Mouse (Mus musculus): ENCODE measurements around the gene Fbxo39. TPM values are rescaled to one million over a fixed set of nuclear protein-coding genes. Genes with fewer than 3 reads are reported as not detected.

Gene Fbxo39
- total RNA-seq, 1 experiment from 2014 or later: not detected

DNA sequence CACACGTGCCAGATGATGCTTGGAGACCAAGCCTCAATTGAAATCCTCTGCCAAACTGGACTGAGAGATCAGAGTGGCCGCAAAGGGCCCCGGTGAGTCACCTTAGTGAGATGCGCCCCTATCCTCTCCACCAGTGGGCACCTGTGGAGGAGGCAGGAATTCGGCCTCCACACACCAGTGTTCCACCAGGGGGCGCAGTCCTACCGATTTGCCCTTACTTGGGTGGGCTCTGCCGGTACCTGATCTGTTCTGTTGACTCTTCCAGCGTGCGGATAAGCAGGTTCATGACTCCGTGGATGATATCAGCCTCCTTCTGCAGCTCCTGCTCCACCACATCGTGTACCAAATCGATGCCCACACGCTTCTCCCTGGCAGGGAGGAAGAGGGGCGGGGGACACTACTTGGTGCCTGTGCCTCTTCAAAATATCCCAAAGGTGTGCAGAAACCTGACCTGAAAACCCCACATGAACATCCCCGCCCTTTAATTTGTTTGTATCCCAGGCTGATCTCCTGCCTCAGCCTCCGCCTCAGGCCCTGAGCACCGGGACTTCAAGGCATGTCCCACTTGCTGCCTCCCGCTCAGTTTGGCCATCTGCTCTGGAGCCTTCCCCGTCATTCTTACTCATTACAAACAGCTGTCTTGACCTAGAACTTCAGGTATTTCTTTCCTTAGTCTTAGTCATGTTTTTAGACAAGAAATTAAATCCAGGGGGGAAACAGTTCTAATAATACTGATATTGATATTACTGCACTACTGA is 40.9 kb downstream of the Fbxo39 start:
- peak; percentile 86; the same call in 1 of the 2 replicates for ATAC-seq (replicated peaks; ENCODE audit: low read depth, poor library complexity, severe bottlenecking)

DNA sequence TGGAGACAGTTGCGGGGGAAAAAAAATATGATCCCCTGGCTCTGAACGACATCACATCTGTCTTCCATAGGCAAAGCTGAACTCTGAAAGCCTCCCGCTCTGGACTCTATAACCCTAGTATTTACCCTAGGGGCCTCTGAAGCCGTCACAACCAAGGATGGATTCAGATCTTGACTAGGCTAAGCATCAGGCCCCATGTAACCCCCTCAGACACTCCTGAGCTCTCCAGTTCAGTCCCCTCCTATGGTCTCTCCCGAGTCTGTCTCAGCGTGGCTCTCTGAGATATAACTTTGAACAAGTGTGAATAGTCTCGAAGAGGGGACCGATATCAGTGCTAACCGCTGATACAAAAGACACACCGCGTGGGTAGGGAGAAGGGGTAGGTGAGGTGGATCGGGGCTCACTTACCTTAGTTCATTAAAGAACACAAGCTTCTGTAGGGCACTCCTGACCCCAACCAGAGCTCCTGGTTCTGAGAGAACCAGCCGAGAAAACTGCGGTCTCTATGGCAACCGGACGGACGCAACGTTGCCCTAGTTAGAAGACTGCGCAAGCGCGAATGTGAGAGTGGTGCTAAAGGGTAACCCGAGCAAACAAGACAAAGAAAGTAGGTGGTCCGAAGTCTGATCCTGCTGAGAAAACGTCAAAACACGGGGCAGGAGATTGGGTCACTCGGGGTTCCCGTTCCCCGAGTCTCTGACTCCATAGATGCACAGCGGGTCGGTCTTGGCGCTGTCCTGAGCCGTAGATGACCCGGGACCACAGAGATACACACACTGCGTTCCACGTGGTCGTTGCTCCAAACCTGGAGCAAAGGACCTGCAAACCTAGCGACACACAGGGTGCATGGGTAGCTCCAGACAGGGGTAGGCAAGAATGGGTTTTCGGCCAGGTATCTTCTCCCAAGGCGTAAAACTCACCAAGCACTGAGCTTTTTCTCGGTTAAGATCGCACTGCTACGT is 47.4 kb downstream of the Fbxo39 start:
- peak; percentile 60 for ATAC-seq (replicated peaks; ENCODE audit: low read depth, poor library complexity, severe bottlenecking)

DNA sequence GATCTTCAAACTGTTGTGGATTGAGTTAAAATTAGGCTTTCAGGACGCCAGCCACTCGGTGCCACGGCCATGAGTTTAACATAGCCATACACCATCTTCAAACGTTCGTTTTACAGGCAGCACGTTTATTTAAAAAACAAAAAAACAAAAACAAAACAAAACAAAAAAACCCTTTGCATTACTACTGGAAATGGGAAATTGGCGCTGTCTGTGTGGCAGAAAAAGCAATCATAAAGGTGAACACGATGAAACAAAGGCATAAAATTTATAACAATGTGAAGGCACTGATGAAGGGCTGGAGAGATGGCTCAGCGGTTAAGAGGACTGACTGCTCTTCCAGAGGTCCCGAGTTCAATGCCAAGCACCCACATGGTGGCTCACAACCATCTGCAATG is 48.1 kb downstream of the Fbxo39 start, which contains the start of gene Tekt1:
TSS of gene Tekt1 (minus strand) at position 96 of the 395 bp plus-strand sequence.
- no peak for ATAC-seq (replicated peaks; ENCODE audit: low read depth, poor library complexity, severe bottlenecking)

DNA sequence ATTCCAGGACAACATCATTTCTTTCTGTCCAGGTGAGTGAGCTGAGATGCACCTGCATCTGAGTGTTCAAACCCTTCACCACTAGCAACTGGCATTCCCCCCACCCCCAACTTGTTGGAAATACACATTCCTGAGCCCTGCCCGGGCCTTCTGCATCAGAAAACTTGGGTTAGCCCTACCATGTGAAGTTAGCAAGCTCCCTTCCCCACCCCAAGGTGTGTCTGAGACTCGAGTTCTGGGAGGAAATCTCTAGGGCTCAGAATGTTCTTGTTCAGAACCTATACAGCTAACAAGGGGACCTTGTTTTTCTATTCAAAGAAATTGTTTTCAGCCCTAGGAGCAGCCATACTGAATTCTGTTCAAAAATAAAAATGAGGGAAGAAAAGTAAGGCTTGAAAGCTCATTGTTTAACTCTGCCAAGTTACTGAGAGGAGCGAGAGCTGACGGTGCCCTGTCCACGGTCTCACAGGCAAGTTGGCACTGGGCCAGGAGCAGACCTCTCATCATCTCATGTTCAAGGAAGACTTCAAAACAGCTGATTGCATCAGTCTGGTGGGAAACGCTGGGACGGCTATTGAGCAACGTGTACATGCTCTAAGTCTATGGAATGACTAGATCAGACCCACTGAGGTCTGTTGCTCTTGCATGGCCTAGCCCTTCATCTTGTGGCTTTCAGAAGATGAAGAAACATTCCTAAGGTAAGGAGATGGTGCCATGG is 49.4 kb downstream of the Fbxo39 start:
- no peak for ATAC-seq (replicated peaks; ENCODE audit: low read depth, poor library complexity, severe bottlenecking)

DNA sequence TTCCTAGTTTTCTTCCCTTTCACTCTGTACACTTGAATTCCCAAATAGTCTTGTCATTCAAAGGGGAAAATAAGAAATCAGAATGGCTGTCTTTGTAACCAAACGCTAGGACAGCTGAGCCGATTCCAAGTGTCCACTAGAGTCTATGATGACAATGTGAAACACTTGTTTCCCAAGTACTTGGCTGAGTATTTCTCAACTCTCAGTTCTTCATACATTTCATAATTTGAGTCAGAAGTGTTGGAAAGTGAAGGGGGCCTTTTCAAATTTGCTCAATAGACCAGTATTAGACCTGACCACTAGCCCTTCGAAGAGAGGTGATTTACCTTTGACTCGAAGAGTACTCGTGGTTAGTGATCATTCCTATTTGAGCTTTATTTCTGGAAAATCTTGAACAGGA is 50.3 kb downstream of the Fbxo39 start:
- ATAC-seq (replicated peaks; ENCODE audit: low read depth, poor library complexity, severe bottlenecking): no peak

DNA sequence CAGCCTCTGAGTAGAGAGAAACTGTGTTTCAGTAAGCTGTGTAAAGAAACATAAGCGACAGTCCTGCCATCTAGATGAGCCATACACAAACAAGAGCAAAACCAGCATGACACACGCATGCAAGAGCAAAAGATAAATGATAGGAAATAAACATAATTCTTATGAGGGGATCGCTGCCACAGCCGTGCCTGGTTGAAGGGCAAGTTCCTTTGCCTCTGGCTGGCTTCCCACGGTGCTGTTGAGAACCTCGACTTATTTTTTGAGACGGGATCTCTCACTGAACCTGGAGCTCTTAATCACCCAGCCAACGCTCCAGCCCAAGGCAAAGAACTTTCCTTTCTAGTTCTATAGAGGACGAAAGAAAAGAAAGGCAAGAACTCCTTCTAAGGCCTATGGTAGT is 51.9 kb downstream of the Fbxo39 start:
- ATAC-seq (replicated peaks; ENCODE audit: low read depth, poor library complexity, severe bottlenecking): no peak

DNA sequence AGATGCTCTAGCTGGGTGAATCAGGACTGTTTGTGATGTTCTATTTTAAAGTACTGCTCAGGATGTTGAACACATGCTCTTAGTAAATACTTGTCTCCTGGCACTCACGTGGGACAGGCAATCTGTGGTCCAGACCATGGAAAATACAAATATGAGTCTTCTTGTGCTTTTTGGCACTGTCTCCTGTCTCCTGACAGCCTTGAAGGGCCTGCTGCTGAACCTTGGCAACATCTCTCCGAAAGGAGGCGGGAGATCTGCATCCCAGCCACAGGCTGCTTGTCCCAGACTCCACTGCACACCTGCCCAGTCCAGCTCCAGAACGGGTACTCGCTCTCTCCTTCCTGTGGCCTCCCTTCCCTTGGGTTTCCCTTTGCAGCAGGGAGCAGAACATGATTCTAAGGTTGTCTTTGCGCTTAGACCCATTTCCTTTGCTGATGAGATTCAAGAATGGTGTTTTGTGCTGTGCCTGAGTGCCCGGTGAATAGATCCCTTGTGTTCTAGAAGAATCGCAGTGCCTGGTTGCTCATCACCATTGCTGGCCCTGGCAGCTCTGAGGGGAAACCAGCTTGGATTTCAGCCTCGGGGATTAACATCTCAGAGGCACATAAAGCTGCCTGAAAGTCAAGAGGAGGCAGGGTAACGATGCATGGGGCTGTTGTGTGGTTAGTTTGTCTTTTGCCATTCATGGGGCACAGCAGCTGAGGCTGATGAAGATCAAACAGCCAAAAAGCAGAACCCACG is 53.9 kb downstream of the Fbxo39 start:
- ATAC-seq (replicated peaks; ENCODE audit: low read depth, poor library complexity, severe bottlenecking): no peak

Other genes starting within 250 kb of the Fbxo39 start
- gene Pitpnm3, start 178.7 kb upstream of the Fbxo39 start, total RNA-seq (2017): not detected in 2 replicates
- 0.46 TPM in 1 of 2 replicates, not detected in the other for gene Gm43951, start 107.6 kb upstream of the Fbxo39 start, total RNA-seq (2017)
- gene 4933427D14Rik, start 107.0 kb upstream of the Fbxo39 start, total RNA-seq (2017): 21.7 and 39.7 TPM in 2 replicates
- gene Txndc17, start 106.9 kb upstream of the Fbxo39 start, total RNA-seq (2017): 41.7 and 43.9 TPM in 2 replicates
- gene Med31, start 98.9 kb upstream of the Fbxo39 start, total RNA-seq (2017): 10.1 and 17.1 TPM in 2 replicates
- gene Slc13a5, start 47.2 kb upstream of the Fbxo39 start, total RNA-seq (2017): 0.34 TPM in 1 of 2 replicates, not detected in the other
- gene Xaf1, start 12.8 kb upstream of the Fbxo39 start, total RNA-seq (2017): 12.7 and 14.6 TPM in 2 replicates
- 0.18 TPM in 1 of 2 replicates, not detected in the other for gene Tekt1, start 48.0 kb downstream of the Fbxo39 start, total RNA-seq (2017)
- 0.23 TPM in 1 of 2 replicates, not detected in the other for gene Smtnl2, start 97.3 kb downstream of the Fbxo39 start, total RNA-seq (2017)
- gene Ggt6, start 121.1 kb downstream of the Fbxo39 start, total RNA-seq (2017): not detected in 2 replicates
- 138 and 260 TPM in 2 replicates for gene Mybbp1a, start 126.9 kb downstream of the Fbxo39 start, total RNA-seq (2017)
- gene Spns2, start 175.5 kb downstream of the Fbxo39 start, total RNA-seq (2017): 38.1 and 49.9 TPM in 2 replicates
- 20.5 and 29.3 TPM in 2 replicates for gene Spns3, start 236.1 kb downstream of the Fbxo39 start, total RNA-seq (2017)

All from common myeloid progenitor, adult 5-6 weeks (primary cell).